Mouse (Mus musculus) embryonic facial prominence, embryonic 11.5 days (tissue): Measurements from ENCODE around the gene Ccdc65. TPM values are rescaled to one million over a fixed set of nuclear protein-coding genes. Genes with fewer than 3 reads are reported as not detected.
A peak's percentile ranks its signal among the peaks of the same experiment; 100 is the strongest.

ENCODE experiments used
- ATAC-seq: fragments of 200-750 bp; cut with Nextera tagmentation; replicated peaks from 2 replicates; pipeline ENCODE4 v1.8.0; 2017; ENCODE audit warnings: low read depth; ENCODE audit not compliant: insufficient number of reproducible peaks, low FRiP score, low TSS enrichment
- DNase-seq: peaks from one replicate; pipeline ENCODE4 v3.0.0-alpha.2; 2015; ENCODE audit warnings: low spot score
- H3K27ac ChIP-seq: fragments of 300-500 bp; sonication (generic); replicated peaks from 2 replicates; pipeline ENCODE4 v1.5.1; 2014; ENCODE audit warnings: mild to moderate bottlenecking, low read depth, low read length, control low read depth
- H3K27me3 ChIP-seq: fragments of 300-500 bp; sonication (generic); 2 replicates; pipeline ENCODE4 v1.6.1; 2014; ENCODE audit warnings: mild to moderate bottlenecking, low read length, moderate library complexity, mixed read lengths; ENCODE audit not compliant: control insufficient read depth, insufficient read depth
- H3K36me3 ChIP-seq: fragments of 300-500 bp; sonication (generic); replicated peaks from 2 replicates; pipeline ENCODE4 v1.6.1; 2014; ENCODE audit warnings: low read depth, mild to moderate bottlenecking, low read length, moderate library complexity, mixed read lengths; ENCODE audit not compliant: control insufficient read depth, insufficient read depth
- H3K4me1 ChIP-seq: fragments of 300-500 bp; sonication (generic); 2 replicates; pipeline ENCODE4 v1.6.1; 2014; ENCODE audit warnings: low read length, mixed read lengths; ENCODE audit not compliant: control insufficient read depth, insufficient read depth
- H3K4me2 ChIP-seq: fragments of 300-500 bp; sonication (generic); 2 replicates; pipeline ENCODE4 v1.6.1; 2014; ENCODE audit warnings: low read depth, mild to moderate bottlenecking, control low read depth, low read length, moderate library complexity
- H3K4me3 ChIP-seq: fragments of 300-500 bp; sonication (generic); 2 replicates; pipeline ENCODE4 v1.5.1; 2014; ENCODE audit warnings: low read depth, low read length, control low read depth
- H3K9ac ChIP-seq: fragments of 300-500 bp; sonication (generic); replicated peaks from 2 replicates; pipeline ENCODE4 v1.6.1; 2014; ENCODE audit warnings: mild to moderate bottlenecking, control low read depth, low read length
- H3K9me3 ChIP-seq: fragments of 300-500 bp; sonication (generic); replicated peaks from 2 replicates; pipeline ENCODE4 v1.6.1; 2016; ENCODE audit warnings: mild to moderate bottlenecking, low read length, inconsistent platforms, mixed read lengths; ENCODE audit not compliant: control insufficient read depth
- WGBS: fragments of 180-500 bp; shearing (Covaris S2); extraction: QIAGEN DNeasy Blood & Tissue Kit; methylation state at CpG from one replicate; pipeline ENCODE4 v1.1.7; 2014; 5-methylcytosine and 5-hydroxymethylcytosine counted together
- polyA plus RNA-seq: library from polyadenylated mRNA; unstranded; fragments of >200 nt; fragmentation: Nextera tagmentation; extraction: Ambion mirVana; gene quantifications from 2 replicates; pipeline ENCODE4 v1.2.1, GENCODE M21; 2014

Gene Ccdc65
- 1.3 TPM in 2 replicates for polyA plus RNA-seq

DNA sequence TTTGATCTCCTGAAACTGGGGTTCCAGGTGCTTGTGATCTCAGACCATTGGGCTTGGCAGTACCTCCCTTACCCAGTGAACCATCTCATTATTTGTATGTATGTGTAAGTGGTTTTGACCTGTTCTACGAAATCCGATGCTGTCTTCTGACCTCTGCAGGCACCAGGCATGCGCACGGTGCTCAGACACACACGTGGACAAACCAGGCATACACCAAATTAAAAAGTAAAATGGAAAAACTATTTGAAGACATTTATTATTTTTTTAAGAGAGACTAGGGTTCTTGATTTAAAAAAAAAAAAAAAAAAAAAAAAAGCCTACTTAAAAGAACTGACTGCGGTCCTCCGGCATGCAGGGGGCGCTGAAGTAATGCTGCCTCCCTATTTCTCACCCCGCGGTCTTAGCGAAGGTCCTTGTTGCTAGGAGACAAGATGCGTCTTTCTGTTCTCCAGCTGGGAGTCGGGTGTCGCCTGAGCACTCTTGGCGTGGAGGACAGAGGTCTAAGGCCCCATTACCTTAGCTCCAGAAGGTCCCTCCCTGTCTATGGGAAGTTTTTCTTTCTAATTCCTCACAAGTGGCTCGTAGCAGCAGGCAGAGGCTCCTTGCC is at the start of gene Ccdc65:
Gene Ccdc65 (plus strand): TSS at position 442 of the 607 bp plus-strand sequence.
- ATAC-seq = 0 out of 2 replicates have a peak, but pooled peaks have one; percentile 61
- H3K27ac ChIP-seq = no peak within 1 kb of the TSS
- DNase-seq = peak; percentile 92
- H3K4me1 ChIP-seq = no peaks in the 10 kb centered on the region
- H3K4me2 ChIP-seq = peak within 1 kb of the TSS; percentile 39
- 19% methylated on average over 16 of the region's 16 CpGs for WGBS
- no peaks in the 10 kb centered on the region; the same call in 1 of the 2 replicates for H3K27me3 ChIP-seq
- peak within 1 kb of the TSS; percentile 21; the same call in 1 of the 2 replicates for H3K4me3 ChIP-seq
- no peak within 1 kb of the TSS for H3K9ac ChIP-seq
- no peaks in the 10 kb centered on the region for H3K36me3 ChIP-seq
- no peaks in the 10 kb centered on the region for H3K9me3 ChIP-seq

DNA sequence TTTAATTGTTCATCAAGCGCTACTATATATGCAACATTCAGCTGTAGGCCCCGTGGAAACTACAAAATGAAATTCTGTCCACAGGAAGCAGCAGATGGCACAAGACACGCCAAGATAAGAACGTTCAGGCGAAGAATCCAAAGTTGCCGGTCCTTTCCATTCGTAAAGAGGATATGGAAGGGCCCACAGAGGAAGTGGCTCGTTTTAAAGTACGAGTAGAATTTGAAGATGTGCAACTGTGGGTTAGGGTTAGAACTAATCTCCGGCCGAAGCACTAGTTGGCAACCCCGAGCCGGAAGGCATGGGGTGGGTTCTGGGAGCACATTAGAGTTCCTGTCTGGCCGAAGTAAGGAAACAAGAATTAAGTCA is 45.8 kb upstream of the Ccdc65 start:
- ATAC-seq (no peak), DNase-seq (peak; percentile 43)
- Histone ChIP-seq H3K4me1 (no peaks in the 10 kb centered on the region), H3K27me3 (no peaks in the 10 kb centered on the region), H3K4me3 (peak overlapping the region; percentile 94), H3K36me3 (peaks cover 15% of the 10 kb centered on the region), H3K4me2 (peak overlapping the region; percentile 57), H3K27ac (peak overlapping the region; percentile 83), H3K9me3 (no peaks in the 10 kb centered on the region), H3K9ac (peak overlapping the region; percentile 98)
- WGBS = under 1% methylated on average over 14 of the region's 14 CpGs

DNA sequence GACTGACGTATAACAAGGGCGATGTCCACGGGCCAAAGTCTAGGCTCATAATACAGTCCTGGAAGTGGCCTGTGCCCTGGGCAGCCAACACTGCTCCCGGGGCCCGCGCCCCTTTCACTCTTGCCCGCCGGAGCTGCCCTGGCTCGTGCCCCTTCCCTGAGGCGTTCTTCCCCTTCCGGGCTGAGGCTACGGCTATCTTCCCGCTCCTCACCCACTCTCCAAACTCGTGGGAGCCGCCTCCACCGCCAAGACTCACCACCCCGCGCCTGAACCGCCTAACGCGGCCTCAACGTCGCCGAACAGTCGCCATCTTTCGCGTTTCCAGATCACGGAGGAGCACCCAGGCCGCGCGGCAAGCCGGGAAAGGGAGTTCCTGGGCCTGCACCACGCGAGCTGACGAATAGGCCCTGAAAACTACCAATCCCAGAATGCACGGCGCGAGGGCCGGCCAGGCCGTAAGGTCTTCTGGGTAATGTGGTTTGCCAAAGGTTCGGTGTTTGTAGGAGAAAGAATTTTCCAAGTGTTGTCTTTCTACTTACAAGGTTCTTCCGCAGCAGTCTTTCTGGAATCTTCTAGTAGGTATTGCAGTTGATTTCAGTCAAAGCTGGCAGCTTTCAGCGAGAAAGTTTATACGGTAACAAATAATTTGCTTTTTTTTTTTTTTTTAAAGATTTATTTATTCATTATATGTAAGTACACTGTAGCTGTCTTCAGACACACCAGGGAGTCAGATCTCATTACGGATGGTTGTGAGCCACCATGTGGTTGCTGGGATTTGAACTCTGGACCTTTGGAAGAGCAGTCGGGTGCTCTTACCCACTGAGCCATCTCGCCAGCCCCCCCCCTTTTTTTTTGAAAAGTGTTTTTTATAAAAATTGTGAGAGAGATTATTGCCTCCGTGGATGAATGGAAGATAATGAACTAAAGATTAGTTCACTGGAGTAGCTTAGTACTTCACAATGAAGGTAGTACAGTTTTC is 45.2 kb upstream of the Ccdc65 start, which contains the start of gene Ddx23:
Gene Ddx23 (minus strand): TSS at position 328 of the 979 bp plus-strand sequence.
- Histone ChIP-seq H3K27me3 (no peaks in the 10 kb centered on the region), H3K9ac (peak within 1 kb of the TSS; percentile 98), H3K4me1 (no peaks in the 10 kb centered on the region), H3K36me3 (peaks cover 8% of the 10 kb centered on the region), H3K4me2 (peak within 1 kb of the TSS; percentile 57), H3K4me3 (peak within 1 kb of the TSS; percentile 94), H3K27ac (peak within 1 kb of the TSS; percentile 83), H3K9me3 (no peaks in the 10 kb centered on the region)
- DNase-seq (peak; percentile 98), ATAC-seq (peak; percentile 92)
- 4% methylated on average over 47 of the region's 48 CpGs for WGBS

DNA sequence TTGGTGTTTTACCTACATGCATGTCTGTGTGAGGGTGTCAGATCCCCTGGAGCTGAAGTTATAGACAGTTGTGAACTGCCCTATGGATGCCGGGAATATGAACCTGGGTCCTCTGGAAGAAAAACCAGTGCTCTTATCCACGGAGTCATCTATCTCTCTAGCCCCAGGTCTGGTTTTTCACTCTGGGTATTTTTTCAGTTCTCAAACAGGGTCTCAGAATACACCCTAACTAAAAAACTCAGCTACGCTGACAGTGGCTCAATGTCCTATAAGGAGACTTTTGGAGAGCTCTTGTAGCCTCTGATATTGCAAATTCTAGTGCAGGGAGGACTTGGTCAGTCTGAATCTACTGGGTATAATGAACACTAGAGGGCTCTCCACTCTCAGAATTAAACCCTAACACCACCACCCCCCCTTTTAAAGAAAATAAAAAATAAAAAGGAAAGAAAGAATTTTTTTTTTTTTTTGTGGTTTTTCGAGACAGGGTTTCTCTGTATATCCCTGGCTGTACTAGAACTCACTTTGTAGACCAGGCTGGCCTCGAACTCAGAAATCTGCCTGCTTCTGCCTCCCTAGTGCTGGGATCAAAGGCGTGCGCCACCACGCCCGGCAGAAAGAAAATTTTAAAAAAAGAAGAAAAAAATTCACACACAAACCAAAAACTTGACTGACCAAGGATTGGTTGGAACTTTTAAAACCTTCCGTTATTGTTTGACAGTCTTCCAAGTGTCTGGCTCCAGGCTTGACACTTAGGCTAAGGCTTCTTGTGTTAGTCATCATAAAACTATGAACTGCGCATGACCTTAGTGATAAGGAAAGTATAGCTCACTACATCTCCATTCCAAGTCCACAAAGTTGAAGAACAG is 43.7 kb upstream of the Ccdc65 start:
- no peaks in the 10 kb centered on the region for H3K4me1 ChIP-seq
- no peak for ATAC-seq
- no peaks in the 10 kb centered on the region for H3K36me3 ChIP-seq
- no peak overlapping the region for H3K9ac ChIP-seq
- no peak overlapping the region for H3K4me2 ChIP-seq
- no peak overlapping the region for H3K4me3 ChIP-seq
- WGBS = 83% methylated on average over 11 of the region's 11 CpGs
- DNase-seq = peak; percentile 38
- H3K27ac ChIP-seq = no peak overlapping the region
- H3K27me3 ChIP-seq = no peaks in the 10 kb centered on the region
- H3K9me3 ChIP-seq = no peaks in the 10 kb centered on the region

DNA sequence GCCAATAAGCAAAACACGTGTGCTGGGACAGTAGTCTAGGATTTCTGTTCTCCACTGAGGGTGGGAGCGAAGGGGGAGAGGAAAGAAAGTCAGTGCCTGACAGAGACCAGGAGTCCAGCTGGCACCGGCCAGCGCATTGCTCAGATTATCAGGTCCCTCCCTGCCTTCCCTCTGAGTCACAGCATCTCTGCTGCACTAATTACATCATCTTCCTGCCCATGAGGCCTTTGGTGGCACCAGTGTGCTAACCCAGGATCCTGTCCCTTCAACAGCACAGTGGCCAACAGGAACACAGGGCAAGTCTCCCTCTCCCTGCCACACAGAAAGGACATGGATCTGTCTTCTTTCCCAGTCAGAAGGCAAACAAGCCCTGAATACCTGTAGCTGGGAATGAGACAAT is 35.4 kb upstream of the Ccdc65 start:
- no peak overlapping the region for H3K27ac ChIP-seq
- no peaks in the 10 kb centered on the region for H3K9me3 ChIP-seq
- DNase-seq (no peak), ATAC-seq (no peak)
- H3K9ac ChIP-seq = no peak overlapping the region
- peaks cover 22% of the 10 kb centered on the region for H3K27me3 ChIP-seq
- 73% methylated on average over 4 of the region's 4 CpGs for WGBS
- peaks cover 4% of the 10 kb centered on the region; the same call in 1 of the 2 replicates for H3K4me1 ChIP-seq
- no peaks in the 10 kb centered on the region for H3K36me3 ChIP-seq
- no peak overlapping the region for H3K4me3 ChIP-seq
- H3K4me2 ChIP-seq = no peak overlapping the region

DNA sequence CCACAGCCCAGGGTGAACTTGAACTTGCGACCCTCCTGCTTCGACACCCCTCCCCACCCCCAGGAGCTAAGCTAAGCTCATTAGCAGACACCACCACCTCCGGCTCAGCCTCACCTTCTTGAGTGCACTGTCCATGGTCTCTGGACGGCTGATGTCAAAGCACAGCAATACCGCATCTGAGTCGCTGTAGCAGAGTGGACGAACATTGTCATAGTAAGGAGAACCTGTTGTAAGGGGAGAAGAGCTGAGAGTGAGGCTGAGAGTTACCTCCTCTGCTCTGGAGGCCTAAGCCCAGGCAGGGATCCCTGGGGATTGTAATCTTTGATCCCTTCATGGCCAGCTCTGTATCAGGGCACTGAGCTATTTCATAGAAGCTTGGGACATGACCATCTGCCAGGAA is 34.3 kb upstream of the Ccdc65 start:
- H3K27ac ChIP-seq = no peak overlapping the region
- H3K36me3 ChIP-seq = no peaks in the 10 kb centered on the region
- peaks cover 22% of the 10 kb centered on the region for H3K27me3 ChIP-seq
- H3K9me3 ChIP-seq = no peaks in the 10 kb centered on the region
- H3K4me1 ChIP-seq = peaks cover 4% of the 10 kb centered on the region; the same call in 1 of the 2 replicates
- no peak overlapping the region for H3K9ac ChIP-seq
- ATAC-seq (no peak), DNase-seq (no peak)
- no peak overlapping the region for H3K4me3 ChIP-seq
- H3K4me2 ChIP-seq = no peak overlapping the region
- 72% methylated on average over 7 of the region's 7 CpGs for WGBS

DNA sequence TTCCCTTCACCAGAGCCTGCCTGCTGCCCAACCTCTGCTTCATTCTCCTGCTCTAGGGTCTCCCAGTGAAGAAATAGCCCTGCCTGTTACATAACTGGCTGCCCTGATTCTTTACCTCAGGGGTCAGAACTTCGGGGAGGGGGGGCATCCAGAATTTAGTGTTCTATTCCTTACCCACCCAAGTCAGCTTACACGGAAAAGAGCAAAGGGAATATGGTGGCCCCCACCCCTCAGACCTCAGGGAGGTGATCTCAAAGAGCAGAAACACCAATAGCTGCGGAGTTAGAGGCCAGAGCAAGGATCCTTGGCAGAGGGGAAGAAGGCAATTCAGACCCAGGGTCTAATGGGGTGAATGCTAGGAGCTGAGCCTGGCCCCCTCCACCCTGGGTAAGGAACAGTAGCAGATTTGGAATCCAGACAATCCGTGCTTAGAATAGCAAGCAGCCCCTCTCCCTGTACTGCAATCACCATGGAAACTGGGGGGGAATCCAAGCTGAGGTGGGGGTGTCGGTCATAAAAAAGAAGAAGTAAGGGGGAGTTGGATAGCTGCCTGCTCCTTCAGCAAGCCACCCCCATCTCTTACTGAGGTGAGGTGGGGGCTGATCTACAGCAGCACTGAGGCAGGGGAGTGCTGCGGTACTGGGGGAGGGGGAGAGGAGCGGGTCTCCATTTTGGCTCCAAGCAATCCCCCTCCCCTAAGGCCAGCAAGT is 33.6 kb upstream of the Ccdc65 start:
- no peaks in the 10 kb centered on the region for H3K36me3 ChIP-seq
- WGBS = 39% methylated on average over 7 of the region's 7 CpGs
- peaks cover 22% of the 10 kb centered on the region for H3K27me3 ChIP-seq
- ATAC-seq = no peak
- no peak overlapping the region for H3K9ac ChIP-seq
- DNase-seq = no peak
- no peaks in the 10 kb centered on the region for H3K9me3 ChIP-seq
- H3K4me1 ChIP-seq = peaks cover 4% of the 10 kb centered on the region; the same call in 1 of the 2 replicates
- H3K4me3 ChIP-seq = no peak overlapping the region
- H3K27ac ChIP-seq = no peak overlapping the region
- 0 out of 2 replicates have a peak overlapping the region, but pooled peaks have one; percentile 2 for H3K4me2 ChIP-seq
